In genomic region chr10:127179871-127180694, GRCm38 (mm10) we compare ENCODE assay signal across 8 mouse cellular contexts. TPM values are rescaled to one million over a fixed set of nuclear protein-coding genes. Genes with fewer than 3 reads are reported as not detected.
DNase-seq lines count a peak whose midpoint lies in the region; ATAC-seq lines count a peak whose summit lies in the region.

Slc26a10 (minus strand) TSS chr10:127180645.

- peaks cover 11% of the 10 kb centered on the region; the same call in 1 of the 2 replicates for H3K4me1 ChIP-seq in neural tube, embryonic 11.5 days (ENCODE audit: control insufficient read depth, insufficient read depth, low read length)
- H3K4me1 ChIP-seq in heart, embryonic 15.5 days (replicated peaks), result peaks cover 39% of the 10 kb centered on the region

- no peak for DNase-seq in adrenal gland, postnatal 14 days
- no peak for DNase-seq in adrenal gland, postnatal 25 days
- no peak for DNase-seq in neural tube, embryonic 11.5 days (ENCODE audit: low spot score)
- DNase-seq in neural tube, embryonic 10.5 days (ENCODE audit: extremely low spot score, low spot score), result no peak
- DNase-seq in left cerebral cortex, postnatal 4 days, result peak; percentile 57
- peak; percentile 42 for DNase-seq in retina, postnatal 1 day
- DNase-seq in adrenal gland, postnatal 36 days, result no peak

- no peak within 1 kb of the TSS for H3K27ac ChIP-seq in neural tube, embryonic 11.5 days (ENCODE audit: low read depth, low read length)
- H3K27ac ChIP-seq in heart, embryonic 15.5 days, result 0 out of 2 replicates have a peak within 1 kb of the TSS, but pooled peaks have one; percentile 37

- intact Hi-C loops in left cerebral cortex, postnatal 4 days (cut with DNase I), result no loop called here

- H3K4me2 ChIP-seq in neural tube, embryonic 11.5 days (ENCODE audit: low read depth), result 0 out of 2 replicates have a peak within 1 kb of the TSS, but pooled peaks have one; percentile 21
- peak within 1 kb of the TSS; percentile 60 for H3K4me2 ChIP-seq in heart, embryonic 15.5 days

- 2% methylated on average over 34 of the region's 34 CpGs for WGBS in neural tube, embryonic 11.5 days
- WGBS in heart, embryonic 15.5 days, result 5% methylated on average over 34 of the region's 34 CpGs

- no peak within 1 kb of the TSS for H3K4me3 ChIP-seq in neural tube, embryonic 11.5 days (ENCODE audit: low read depth, low read length)
- peak within 1 kb of the TSS; percentile 41 for H3K4me3 ChIP-seq in heart, embryonic 15.5 days

- peaks cover 40% of the 10 kb centered on the region for H3K27me3 ChIP-seq in neural tube, embryonic 11.5 days (ENCODE audit: control insufficient read depth, insufficient read depth, low read length)
- H3K27me3 ChIP-seq in heart, embryonic 15.5 days, result peaks cover 96% of the 10 kb centered on the region

- no peak within 1 kb of the TSS; the same call in 1 of the 2 replicates for H3K9ac ChIP-seq in neural tube, embryonic 11.5 days (ENCODE audit: low read length)
- peak within 1 kb of the TSS; percentile 32; the same call in 1 of the 2 replicates for H3K9ac ChIP-seq in heart, embryonic 15.5 days

- no peak for ATAC-seq in neural tube, embryonic 11.5 days (ENCODE audit: insufficient read depth, low FRiP score, low TSS enrichment)
- no peak for ATAC-seq in heart, embryonic 15.5 days (replicated peaks; ENCODE audit: insufficient number of reproducible peaks, insufficient read depth, low FRiP score, low read depth)

- H3K9me3 ChIP-seq in neural tube, embryonic 11.5 days (ENCODE audit: control insufficient read depth, low read length), result no peaks in the 10 kb centered on the region
- H3K9me3 ChIP-seq in heart, embryonic 15.5 days (replicated peaks), result no peaks in the 10 kb centered on the region

- no peaks in the 10 kb centered on the region for H3K36me3 ChIP-seq in neural tube, embryonic 11.5 days (ENCODE audit: control insufficient read depth, insufficient read depth, low read length)
- no peaks in the 10 kb centered on the region for H3K36me3 ChIP-seq in heart, embryonic 15.5 days

RNA-seq across cellular contexts. Expression of gene Slc26a10, which starts in this region (rescaled TPM):
- 10.4 and 10.8 TPM in 2 replicates for total RNA-seq in adrenal gland, postnatal 14 days (2021)
- 3.2 and 6.0 TPM in 2 replicates for total RNA-seq in adrenal gland, postnatal 25 days (2021)
- 0.36 and 0.89 TPM in 2 replicates for polyA plus RNA-seq in neural tube, embryonic 11.5 days (2014; fragmentation: Nextera tagmentation; extraction: Ambion mirVana)
- 15.6 and 16.7 TPM in 2 replicates for polyA plus RNA-seq in heart, embryonic 15.5 days (2015; fragmentation: Nextera tagmentation; extraction: Ambion mirVana)
- total RNA-seq in left cerebral cortex, postnatal 4 days (2021), result under 1 TPM; 0.83 to 0.88 TPM
- 1 to 10 TPM in 1 of 2 experiments, under 1 TPM in 1; 0.89 to 1.1 TPM for total RNA-seq in adrenal gland, postnatal 36 days (2021)

Comparison
In these comparisons a context has a peak if more than half of its experiments do, and no peak if none do; other contexts are left out.
1. Peak in DNase-seq in left cerebral cortex, postnatal 4 days; RNA of the gene not detected or under 1 TPM.